Mouse (Mus musculus) testis, adult 2 months (tissue): ENCODE results near the gene Comt.

Experiments used
- CTCF ChIP-seq: fragments of 200-500 bp; IDR thresholded peaks from 2 replicates; pipeline ENCODE4 v1.5.1; 2012; ENCODE audit warnings: low read depth, mild to moderate bottlenecking, inconsistent platforms, low read length, moderate library complexity; ENCODE audit not compliant: control insufficient read depth, insufficient read depth, insufficient replicate concordance
- POLR2A ChIP-seq: fragments of 200-500 bp; IDR thresholded peaks from 2 replicates; pipeline ENCODE4 v1.6.1; 2012; ENCODE audit warnings: low read depth, mild to moderate bottlenecking, inconsistent platforms, low read length, moderate library complexity; ENCODE audit not compliant: control insufficient read depth

- no peak for TF ChIP-seq CTCF
- TF ChIP-seq POLR2A = no peak
These were observed 22.4 kb upstream of the Comt start for GRCm38 (mm10) chr16:18449005-18449404.
